Mouse (Mus musculus): ENCODE results near the gene Tmem234. TPM values are rescaled to one million over a fixed set of nuclear protein-coding genes. Genes with fewer than 3 reads are reported as not detected.

Gene Tmem234
- polyA plus RNA-seq, 1 experiment from 2014 or later: 200 TPM

DNA sequence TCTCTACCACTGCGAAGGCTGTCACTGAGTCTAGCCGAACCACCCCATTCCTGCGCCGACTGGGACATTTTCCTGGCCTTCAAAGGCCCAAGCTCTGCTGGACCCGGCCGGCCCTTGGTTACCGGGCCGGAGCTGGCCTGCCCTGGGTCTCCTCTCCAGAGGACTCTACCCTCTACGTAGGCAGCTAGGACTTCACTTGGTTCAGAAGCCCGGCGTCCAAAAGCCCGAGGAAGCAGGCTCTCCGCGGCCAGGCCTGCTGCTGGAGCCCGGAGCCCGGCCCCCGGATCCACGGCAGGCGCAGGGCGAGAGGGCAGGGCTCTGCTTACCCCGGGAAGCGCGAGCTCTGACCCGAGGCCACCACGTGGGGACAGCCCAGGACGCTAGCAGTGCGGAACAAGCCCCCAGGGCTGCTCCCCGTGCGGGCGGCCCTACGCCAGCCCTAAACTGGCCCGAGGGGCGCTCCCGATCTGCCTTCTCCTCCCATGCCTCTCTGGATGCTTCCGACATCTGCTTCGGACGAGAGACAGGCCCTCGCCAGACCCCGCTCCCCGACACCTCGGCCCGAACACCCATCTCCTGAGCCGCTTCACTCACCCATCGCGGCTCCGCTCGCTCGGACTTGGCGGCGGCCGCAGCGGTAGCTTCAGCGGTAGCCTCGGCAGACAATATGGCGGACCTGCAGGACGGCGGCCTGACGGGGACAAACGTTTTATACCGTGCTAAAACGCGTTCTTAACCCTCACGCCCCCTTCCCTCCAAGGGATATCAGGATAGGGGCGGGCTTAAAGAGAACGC, 71.8 kb downstream of the Tmem234 start, which contains the start of gene Kpna6:
Gene Kpna6 (minus strand): TSS at position 685 of the 795 bp plus-strand sequence.
- WGBS: under 1% methylated on average over 65 of the region's 65 CpGs
- H3K27ac ChIP-seq: peak within 1 kb of the TSS; percentile 98
- no peaks in the 10 kb centered on the region for H3K9me3 ChIP-seq
- peak; percentile 97 for DNase-seq (ENCODE audit: low spot score)
- H3K4me1 ChIP-seq: peaks cover 18% of the 10 kb centered on the region
- H3K27me3 ChIP-seq (ENCODE audit: insufficient read depth, poor library complexity, severe bottlenecking): no peaks in the 10 kb centered on the region
- H3K4me3 ChIP-seq: peak within 1 kb of the TSS; percentile 100
- peaks cover 27% of the 10 kb centered on the region for H3K36me3 ChIP-seq

DNA sequence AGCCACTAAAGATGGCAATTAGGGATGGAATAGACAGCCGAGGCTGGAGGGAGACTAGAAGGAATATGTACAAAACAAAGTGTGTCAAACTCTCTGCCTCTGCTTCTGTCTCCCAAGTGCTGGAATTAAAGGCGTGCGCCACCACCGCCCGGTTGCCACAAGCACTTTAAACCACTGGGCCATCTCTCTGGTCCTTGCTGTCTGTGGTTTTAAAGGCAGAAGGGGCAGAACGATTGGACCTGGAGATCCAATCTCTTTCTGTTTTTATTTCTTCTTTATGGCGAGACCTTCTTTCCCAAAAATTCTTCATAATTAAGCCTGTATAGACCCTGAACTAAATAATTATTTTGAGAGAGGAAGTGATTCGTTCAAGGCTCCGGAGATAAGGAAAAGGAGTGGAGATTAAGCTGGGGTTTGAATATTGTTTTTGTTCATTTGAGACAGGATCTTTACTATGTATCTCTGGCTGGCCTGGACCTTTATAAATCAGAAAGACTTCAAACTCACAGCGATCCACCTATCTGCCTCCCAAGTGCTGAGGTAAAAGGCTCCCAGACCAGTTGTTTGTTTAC, 72.5 kb downstream of the Tmem234 start:
- peak overlapping the region; percentile 98 for H3K27ac ChIP-seq
- H3K9me3 ChIP-seq: no peaks in the 10 kb centered on the region
- 5% methylated on average over 10 of the region's 10 CpGs for WGBS
- no peak for DNase-seq (ENCODE audit: low spot score)
- H3K36me3 ChIP-seq: peaks cover 27% of the 10 kb centered on the region
- H3K4me3 ChIP-seq: peak overlapping the region; percentile 100
- H3K27me3 ChIP-seq (ENCODE audit: insufficient read depth, poor library complexity, severe bottlenecking): no peaks in the 10 kb centered on the region
- peaks cover 18% of the 10 kb centered on the region for H3K4me1 ChIP-seq

Small RNA genes within 50 kb of the gene (microRNA-seq; reads per million reads assigned to microRNA genes)
- gene Mir8119: not detected

Other genes starting within 250 kb of the Tmem234 start
- 7.5 and 9.3 TPM in 2 replicates for gene Zbtb8a, start 222.6 kb upstream of the Tmem234 start, polyA plus RNA-seq (2016; fragmentation: Nextera tagmentation; extraction: Ambion mirVana)
- 3.4 and 3.9 TPM in 2 replicates for gene Zbtb8b, start 159.8 kb upstream of the Tmem234 start, polyA plus RNA-seq (2016; fragmentation: Nextera tagmentation; extraction: Ambion mirVana)
- 22.4 and 22.9 TPM in 2 replicates for gene Bsdc1, start 139.1 kb upstream of the Tmem234 start, polyA plus RNA-seq (2016; fragmentation: Nextera tagmentation; extraction: Ambion mirVana)
- gene Tssk3, start 109.6 kb upstream of the Tmem234 start, polyA plus RNA-seq (2016; fragmentation: Nextera tagmentation; extraction: Ambion mirVana): not detected in 2 replicates
- not detected in 2 replicates for gene Fam229a, start 109.5 kb upstream of the Tmem234 start, polyA plus RNA-seq (2016; fragmentation: Nextera tagmentation; extraction: Ambion mirVana)
- 535 and 802 TPM in 2 replicates for gene Marcksl1, start 87.1 kb upstream of the Tmem234 start, polyA plus RNA-seq (2016; fragmentation: Nextera tagmentation; extraction: Ambion mirVana)
- 201 and 237 TPM in 2 replicates for gene Hdac1, start 58.0 kb upstream of the Tmem234 start, polyA plus RNA-seq (2016; fragmentation: Nextera tagmentation; extraction: Ambion mirVana)
- 3.0 and 6.3 TPM in 2 replicates for gene Lck, start 27.0 kb upstream of the Tmem234 start, polyA plus RNA-seq (2016; fragmentation: Nextera tagmentation; extraction: Ambion mirVana)
- 1.6 and 3.6 TPM in 2 replicates for gene Fam167b, start 22.1 kb upstream of the Tmem234 start, polyA plus RNA-seq (2016; fragmentation: Nextera tagmentation; extraction: Ambion mirVana)
- gene Eif3i, start within 50 bp of the Tmem234 start, polyA plus RNA-seq (2016; fragmentation: Nextera tagmentation; extraction: Ambion mirVana): 212 and 236 TPM in 2 replicates
- 1.1 and 1.7 TPM in 2 replicates for gene Dcdc2b, start 13.6 kb downstream of the Tmem234 start, polyA plus RNA-seq (2016; fragmentation: Nextera tagmentation; extraction: Ambion mirVana)
- 24.0 and 29.4 TPM in 2 replicates for gene Iqcc, start 18.4 kb downstream of the Tmem234 start, polyA plus RNA-seq (2016; fragmentation: Nextera tagmentation; extraction: Ambion mirVana)
- gene Ccdc28b, start 23.3 kb downstream of the Tmem234 start, polyA plus RNA-seq (2016; fragmentation: Nextera tagmentation; extraction: Ambion mirVana): 37.1 and 43.0 TPM in 2 replicates
- gene Txlna, start 40.4 kb downstream of the Tmem234 start, polyA plus RNA-seq (2016; fragmentation: Nextera tagmentation; extraction: Ambion mirVana): 71.7 and 72.4 TPM in 2 replicates
- 13.6 and 17.2 TPM in 2 replicates for gene Kpna6, start 72.1 kb downstream of the Tmem234 start, polyA plus RNA-seq (2016; fragmentation: Nextera tagmentation; extraction: Ambion mirVana)
- gene Tmem39b, start 96.2 kb downstream of the Tmem234 start, polyA plus RNA-seq (2016; fragmentation: Nextera tagmentation; extraction: Ambion mirVana): 8.2 and 12.2 TPM in 2 replicates
- gene Khdrbs1, start 141.6 kb downstream of the Tmem234 start, polyA plus RNA-seq (2016; fragmentation: Nextera tagmentation; extraction: Ambion mirVana): 93.7 and 115 TPM in 2 replicates
- 348 and 351 TPM in 2 replicates for gene Ptp4a2, start 210.6 kb downstream of the Tmem234 start, polyA plus RNA-seq (2016; fragmentation: Nextera tagmentation; extraction: Ambion mirVana)